Mouse (Mus musculus): Measurements from ENCODE around the gene Cat. TPM values are rescaled to one million over a fixed set of nuclear protein-coding genes. Genes with fewer than 3 reads are reported as not detected.

The Cat gene
- polyA plus RNA-seq (2012; ENCODE audit: insufficient read depth, insufficient read length, missing spikeins), result 631 and 665 TPM in 2 replicates

GRCm38 (mm10) chr2:103484617-103485401, at the start of gene Cat:
Cat (minus strand) TSS chr2:103485160.
- Histone ChIP-seq H3K4me3 (ENCODE audit: insufficient read depth, low read depth, low read length) (peak within 1 kb of the TSS; percentile 93), H3K4me1 (ENCODE audit: control insufficient read depth, insufficient read depth, insufficient read length, low read length) (peaks cover 12% of the 10 kb centered on the region), H3K27ac (replicated peaks; ENCODE audit: low read depth, low read length) (peak within 1 kb of the TSS; percentile 96)

- Histone ChIP-seq H3K4me1 (ENCODE audit: control insufficient read depth, insufficient read depth, insufficient read length, low read length) (no peaks in the 10 kb centered on the region), H3K4me3 (ENCODE audit: insufficient read depth, low read depth, low read length) (no peak overlapping the region), H3K27ac (replicated peaks; ENCODE audit: low read depth, low read length) (no peak overlapping the region)
These were observed 40.6 kb upstream of the Cat start for GRCm38 (mm10) chr2:103525596-103525995.

GRCm38 (mm10) chr2:103516472-103516871, 31.5 kb upstream of the Cat start:
- no peak overlapping the region for H3K27ac ChIP-seq (replicated peaks; ENCODE audit: low read depth, low read length)
- peaks cover 10% of the 10 kb centered on the region for H3K4me1 ChIP-seq (ENCODE audit: control insufficient read depth, insufficient read depth, insufficient read length, low read length)
- H3K4me3 ChIP-seq (ENCODE audit: insufficient read depth, low read depth, low read length), result no peak overlapping the region

GRCm38 (mm10) chr2:103515513-103516180, 30.7 kb upstream of the Cat start:
- Histone ChIP-seq H3K4me1 (ENCODE audit: control insufficient read depth, insufficient read depth, insufficient read length, low read length) (peaks cover 10% of the 10 kb centered on the region), H3K27ac (replicated peaks; ENCODE audit: low read depth, low read length) (peak overlapping the region; percentile 58), H3K4me3 (ENCODE audit: insufficient read depth, low read depth, low read length) (no peak overlapping the region)

GRCm38 (mm10) chr2:103512066-103512795, 27.3 kb upstream of the Cat start:
- Histone ChIP-seq H3K4me1 (ENCODE audit: control insufficient read depth, insufficient read depth, insufficient read length, low read length) (peaks cover 10% of the 10 kb centered on the region), H3K4me3 (ENCODE audit: insufficient read depth, low read depth, low read length) (no peak overlapping the region), H3K27ac (replicated peaks; ENCODE audit: low read depth, low read length) (peak overlapping the region; percentile 95)

GRCm38 (mm10) chr2:103511631-103512030, 26.7 kb upstream of the Cat start:
- no peak overlapping the region for H3K4me3 ChIP-seq (ENCODE audit: insufficient read depth, low read depth, low read length)
- H3K27ac ChIP-seq (replicated peaks; ENCODE audit: low read depth, low read length), result peak overlapping the region; percentile 95
- H3K4me1 ChIP-seq (ENCODE audit: control insufficient read depth, insufficient read depth, insufficient read length, low read length), result peaks cover 10% of the 10 kb centered on the region

GRCm38 (mm10) chr2:103511042-103511441, 26.1 kb upstream of the Cat start:
- Histone ChIP-seq H3K27ac (replicated peaks; ENCODE audit: low read depth, low read length) (no peak overlapping the region; the same call in 1 of the 2 replicates), H3K4me3 (ENCODE audit: insufficient read depth, low read depth, low read length) (no peak overlapping the region), H3K4me1 (ENCODE audit: control insufficient read depth, insufficient read depth, insufficient read length, low read length) (peaks cover 10% of the 10 kb centered on the region)

- no peak overlapping the region for H3K27ac ChIP-seq (replicated peaks; ENCODE audit: low read depth, low read length)
- peaks cover 2% of the 10 kb centered on the region for H3K4me1 ChIP-seq (ENCODE audit: control insufficient read depth, insufficient read depth, insufficient read length, low read length)
- no peak overlapping the region for H3K4me3 ChIP-seq (ENCODE audit: insufficient read depth, low read depth, low read length)
These were observed 22.7 kb upstream of the Cat start for GRCm38 (mm10) chr2:103507651-103508050.

- no peaks in the 10 kb centered on the region for H3K4me1 ChIP-seq (ENCODE audit: control insufficient read depth, insufficient read depth, insufficient read length, low read length)
- H3K4me3 ChIP-seq (ENCODE audit: insufficient read depth, low read depth, low read length), result no peak overlapping the region
- H3K27ac ChIP-seq (replicated peaks; ENCODE audit: low read depth, low read length), result no peak overlapping the region
These were observed 21.0 kb upstream of the Cat start for GRCm38 (mm10) chr2:103505956-103506355.

- no peak overlapping the region for H3K27ac ChIP-seq (replicated peaks; ENCODE audit: low read depth, low read length)
- no peaks in the 10 kb centered on the region for H3K4me1 ChIP-seq (ENCODE audit: control insufficient read depth, insufficient read depth, insufficient read length, low read length)
- no peak overlapping the region for H3K4me3 ChIP-seq (ENCODE audit: insufficient read depth, low read depth, low read length)
These were observed 19.5 kb upstream of the Cat start for GRCm38 (mm10) chr2:103504463-103504862.

GRCm38 (mm10) chr2:103500769-103501168, 15.8 kb upstream of the Cat start:
- Histone ChIP-seq H3K4me3 (ENCODE audit: insufficient read depth, low read depth, low read length) (no peak overlapping the region), H3K4me1 (ENCODE audit: control insufficient read depth, insufficient read depth, insufficient read length, low read length) (no peaks in the 10 kb centered on the region), H3K27ac (replicated peaks; ENCODE audit: low read depth, low read length) (no peak overlapping the region)

GRCm38 (mm10) chr2:103495633-103496418, 10.9 kb upstream of the Cat start:
- H3K4me1 ChIP-seq (ENCODE audit: control insufficient read depth, insufficient read depth, insufficient read length, low read length), result peaks cover 4% of the 10 kb centered on the region; the same call in 1 of the 2 replicates
- no peak overlapping the region for H3K4me3 ChIP-seq (ENCODE audit: insufficient read depth, low read depth, low read length)
- no peak overlapping the region for H3K27ac ChIP-seq (replicated peaks; ENCODE audit: low read depth, low read length)

- peak overlapping the region; percentile 86 for H3K27ac ChIP-seq (replicated peaks; ENCODE audit: low read depth, low read length)
- H3K4me3 ChIP-seq (ENCODE audit: insufficient read depth, low read depth, low read length), result no peak overlapping the region
- H3K4me1 ChIP-seq (ENCODE audit: control insufficient read depth, insufficient read depth, insufficient read length, low read length), result peaks cover 4% of the 10 kb centered on the region; the same call in 1 of the 2 replicates
These were observed 8.9 kb upstream of the Cat start for GRCm38 (mm10) chr2:103493827-103494226.

GRCm38 (mm10) chr2:103492526-103492925, 7.6 kb upstream of the Cat start:
- Histone ChIP-seq H3K27ac (replicated peaks; ENCODE audit: low read depth, low read length) (no peak overlapping the region), H3K4me3 (ENCODE audit: insufficient read depth, low read depth, low read length) (no peak overlapping the region), H3K4me1 (ENCODE audit: control insufficient read depth, insufficient read depth, insufficient read length, low read length) (peaks cover 4% of the 10 kb centered on the region; the same call in 1 of the 2 replicates)

All from brown adipose tissue, adult 24 weeks (tissue).